Mouse (Mus musculus) stomach, postnatal 0 days (tissue): ENCODE measurements around the gene Tln2.

Experiments used
- CTCF ChIP-seq: IDR thresholded peaks from 2 replicates; pipeline ENCODE4 v1.5.1; 2016; ENCODE audit warnings: antibody characterized with exemption, low read depth, mild to moderate bottlenecking, moderate library complexity
- EP300 ChIP-seq: optimal IDR thresholded peaks from 2 replicates; pipeline ENCODE3; 2016; ENCODE audit warnings: antibody characterized with exemption

DNA sequence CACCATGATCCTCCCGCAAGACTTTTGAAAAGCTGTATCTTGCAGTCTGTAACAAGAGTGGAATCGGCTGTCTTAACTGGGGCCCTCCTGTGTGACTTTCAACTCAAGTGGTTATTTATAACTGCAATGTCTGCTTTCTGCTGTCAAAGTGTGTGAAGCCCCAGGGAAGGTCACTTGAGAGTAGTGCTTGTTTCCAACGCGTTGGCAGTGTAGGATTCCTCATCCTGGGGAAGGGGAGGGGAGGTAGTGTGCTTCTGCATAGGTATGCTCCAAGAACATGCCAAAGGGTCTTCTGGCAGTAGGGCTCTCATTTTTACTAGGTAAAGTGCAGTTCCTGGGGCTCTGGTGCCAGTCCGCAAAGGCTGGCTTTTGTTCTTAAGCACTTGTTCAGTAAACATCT, 29.9 kb downstream of the Tln2 start:
- TF ChIP-seq CTCF (no peak), EP300 (no peak)
